Mouse (Mus musculus): ENCODE measurements at regions not wholly inside any gene's neighbourhood (a gene's known extent, or its start where the extent isn't known, plus 50 kb on each side); places are given as distances from the start of the nearest gene placed in this dataset.

- Histone ChIP-seq H3K9ac (no peak overlapping the region), H3K36me3 (no peaks in the 10 kb centered on the region), H3K9me3 (no peaks in the 10 kb centered on the region), H3K4me3 (no peak overlapping the region), H3K4me1 (no peaks in the 10 kb centered on the region; the same call in 1 of the 2 replicates), H3K27ac (no peak overlapping the region), H3K27me3 (no peaks in the 10 kb centered on the region), H3K4me2 (no peak overlapping the region)
- 76% methylated on average over 10 of the region's 10 CpGs for WGBS
- ATAC-seq (ENCODE audit: insufficient number of reproducible peaks, low FRiP score, low TSS enrichment, low read depth) = no peak
These were observed 54.3 kb upstream of the Mmp2 start for GRCm38 (mm10) chr8:92772826-92773225.

GRCm38 (mm10) chr8:92775186-92775585, 51.9 kb upstream of the Mmp2 start:
- Histone ChIP-seq H3K9me3 (no peaks in the 10 kb centered on the region), H3K4me2 (no peak overlapping the region), H3K9ac (no peak overlapping the region), H3K27me3 (no peaks in the 10 kb centered on the region), H3K4me3 (no peak overlapping the region), H3K36me3 (no peaks in the 10 kb centered on the region), H3K27ac (no peak overlapping the region), H3K4me1 (no peaks in the 10 kb centered on the region; the same call in 1 of the 2 replicates)
- 55% methylated on average over 4 of the region's 4 CpGs for WGBS
- ATAC-seq (ENCODE audit: insufficient number of reproducible peaks, low FRiP score, low TSS enrichment, low read depth) = no peak

- Histone ChIP-seq H3K27ac (no peak overlapping the region), H3K4me2 (no peak overlapping the region), H3K9ac (no peak overlapping the region), H3K4me1 (no peaks in the 10 kb centered on the region; the same call in 1 of the 2 replicates), H3K27me3 (no peaks in the 10 kb centered on the region), H3K9me3 (no peaks in the 10 kb centered on the region), H3K4me3 (no peak overlapping the region), H3K36me3 (no peaks in the 10 kb centered on the region)
- ATAC-seq (ENCODE audit: insufficient number of reproducible peaks, low FRiP score, low TSS enrichment, low read depth) = no peak
- WGBS = 42% methylated on average over 5 of the region's 5 CpGs
These were observed 50.0 kb upstream of the Mmp2 start for GRCm38 (mm10) chr8:92777106-92777505.

Data from limb, embryonic 15.5 days (tissue).